Mouse (Mus musculus) limb, embryonic 15.5 days (tissue): ENCODE data around the gene Wdr77. TPM values are rescaled to one million over a fixed set of nuclear protein-coding genes. Genes with fewer than 3 reads are reported as not detected.
"Not testable (repeated sequence)": the region's sequence is repeated elsewhere in the genome, so short reads cannot be mapped to it uniquely, and the experiment has no call there.

ENCODE experiments used
- ATAC-seq: fragments of 200-750 bp; cut with Nextera tagmentation; 2 replicates; pipeline ENCODE4 v1.8.0; 2017; ENCODE audit warnings: low read depth, moderate TSS enrichment; ENCODE audit not compliant: insufficient number of reproducible peaks, low FRiP score, low TSS enrichment
- H3K27ac ChIP-seq: fragments of 300-500 bp; sonication (generic); 2 replicates; pipeline ENCODE4 v1.5.1; 2015; ENCODE audit warnings: moderate library complexity, mild to moderate bottlenecking, inconsistent platforms
- H3K27me3 ChIP-seq: fragments of 300-500 bp; sonication (generic); 2 replicates; pipeline ENCODE4 v1.6.1; 2015; ENCODE audit warnings: inconsistent platforms
- H3K36me3 ChIP-seq: fragments of 300-500 bp; sonication (generic); 2 replicates; pipeline ENCODE4 v1.6.1; 2015; ENCODE audit warnings: inconsistent platforms
- H3K4me1 ChIP-seq: fragments of 300-500 bp; sonication (generic); 2 replicates; pipeline ENCODE4 v1.6.1; 2015; ENCODE audit warnings: inconsistent platforms
- H3K4me2 ChIP-seq: fragments of 300-500 bp; sonication (generic); 2 replicates; pipeline ENCODE4 v1.6.1; 2015; ENCODE audit warnings: mild to moderate bottlenecking, inconsistent platforms
- H3K4me3 ChIP-seq: fragments of 300-500 bp; sonication (generic); 2 replicates; pipeline ENCODE4 v1.5.1; 2015; ENCODE audit warnings: mild to moderate bottlenecking, inconsistent platforms
- H3K9ac ChIP-seq: fragments of 300-500 bp; sonication (generic); 2 replicates; pipeline ENCODE4 v1.6.1; 2015; ENCODE audit warnings: inconsistent platforms
- H3K9me3 ChIP-seq: fragments of 300-500 bp; sonication (generic); 2 replicates; pipeline ENCODE4 v1.6.1; 2016; ENCODE audit warnings: inconsistent platforms
- WGBS: fragments of 180-500 bp; shearing (Covaris S2); methylation state at CpG from one replicate; pipeline ENCODE4 v1.1.7; 2015; 5-methylcytosine and 5-hydroxymethylcytosine counted together
- polyA plus RNA-seq: library from polyadenylated mRNA; unstranded; fragments of >200 nt; fragmentation: Nextera tagmentation; extraction: Ambion mirVana; gene quantifications from 2 replicates; pipeline ENCODE4 v1.2.1, GENCODE M21; 2015

Gene Wdr77
- polyA plus RNA-seq, 1 experiment from 2014 or later, result 105 TPM

- not testable (repeated sequence) for H3K27me3 ChIP-seq, ATAC-seq, H3K9ac ChIP-seq, H3K4me2 ChIP-seq, H3K4me1 ChIP-seq, H3K4me3 ChIP-seq, H3K36me3 ChIP-seq, H3K9me3 ChIP-seq, H3K27ac ChIP-seq
- 58% methylated on average over 10 of the region's 10 CpGs for WGBS
Measured at GRCm38 (mm10) chr3:106003360-106003759, 44.2 kb downstream of the Wdr77 start.

- H3K27ac ChIP-seq, result no peak within 1 kb of the TSS
- 84% methylated on average over 2 of the region's 2 CpGs for WGBS
- no peak for ATAC-seq
Measured at GRCm38 (mm10) chr3:106014546-106014945, 55.4 kb downstream of the Wdr77 start, which contains the start of gene Pifo. Gene Pifo (minus strand): TSS chr3:106014646.

More at GRCm38 (mm10) chr3:106014546-106014945, 55.4 kb downstream of the Wdr77 start, which contains the start of gene Pifo:
- H3K4me2 ChIP-seq, result no peak within 1 kb of the TSS
- H3K9me3 ChIP-seq, result no peaks in the 10 kb centered on the region
- no peaks in the 10 kb centered on the region for H3K36me3 ChIP-seq
- no peaks in the 10 kb centered on the region for H3K27me3 ChIP-seq
- no peak within 1 kb of the TSS for H3K9ac ChIP-seq
- H3K4me3 ChIP-seq, result no peak within 1 kb of the TSS
- H3K4me1 ChIP-seq, result no peaks in the 10 kb centered on the region

Other genes starting within 250 kb of the Wdr77 start
- 100 and 106 TPM in 2 replicates for gene Rap1a, start 158.0 kb upstream of the Wdr77 start, polyA plus RNA-seq
- gene Adora3, start 88.5 kb upstream of the Wdr77 start, polyA plus RNA-seq, result 4.5 and 4.6 TPM in 2 replicates
- gene Tmigd3, start 88.5 kb upstream of the Wdr77 start, polyA plus RNA-seq, result 0.31 and 0.35 TPM in 2 replicates
- gene I830077J02Rik, start 26.7 kb upstream of the Wdr77 start, polyA plus RNA-seq, result 0.32 and 0.51 TPM in 2 replicates
- 391 and 421 TPM in 2 replicates for gene Atp5f1, start 730 bp downstream of the Wdr77 start, polyA plus RNA-seq
- 0.96 and 1.3 TPM in 2 replicates for gene Ovgp1, start 14.3 kb downstream of the Wdr77 start, polyA plus RNA-seq
- not detected in 2 replicates for gene Pifo, start 55.3 kb downstream of the Wdr77 start, polyA plus RNA-seq
- 0.21 and 0.23 TPM in 2 replicates for gene Chil5, start 73.4 kb downstream of the Wdr77 start, polyA plus RNA-seq
- not detected in 2 replicates for gene Chia1, start 153.9 kb downstream of the Wdr77 start, polyA plus RNA-seq
- 0.15 and 0.72 TPM in 2 replicates for gene Chil3, start 208.2 kb downstream of the Wdr77 start, polyA plus RNA-seq